Mouse (Mus musculus): Measurements from ENCODE around the gene Pdhb. TPM values are rescaled to one million over a fixed set of nuclear protein-coding genes. Genes with fewer than 3 reads are reported as not detected.
"Not testable (repeated sequence)": the region's sequence is repeated elsewhere in the genome, so short reads cannot be mapped to it uniquely, and the experiment has no call there.

Pdhb gene
- polyA plus RNA-seq, 1 experiment from 2014 or later = 232 TPM

GRCm38 (mm10) chr14:8139724-8140710 lies 32.8 kb downstream of the Pdhb start:
- peak; percentile 5 for DNase-seq (ENCODE audit: low spot score)

DNA sequence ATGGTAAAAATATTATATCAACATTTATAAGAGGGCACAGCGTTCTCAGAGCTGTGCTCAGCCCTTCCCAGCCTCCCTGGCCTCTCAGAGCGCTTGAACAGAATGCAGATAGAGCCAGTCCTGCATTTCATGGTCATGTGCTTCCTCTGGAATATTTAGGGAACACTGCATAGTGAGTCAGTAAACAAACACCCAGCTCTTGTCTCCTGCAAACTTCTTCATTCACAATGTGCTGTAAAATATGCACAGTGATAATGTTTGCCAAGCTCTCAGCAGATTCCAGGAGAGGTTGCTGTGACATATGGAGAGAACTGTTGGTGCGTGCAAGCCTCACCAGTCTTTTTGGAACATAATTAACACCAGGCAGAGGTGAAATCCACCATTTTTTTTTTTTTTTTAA lies 37.7 kb downstream of the Pdhb start:
- no peak for DNase-seq (ENCODE audit: low spot score)

DNA sequence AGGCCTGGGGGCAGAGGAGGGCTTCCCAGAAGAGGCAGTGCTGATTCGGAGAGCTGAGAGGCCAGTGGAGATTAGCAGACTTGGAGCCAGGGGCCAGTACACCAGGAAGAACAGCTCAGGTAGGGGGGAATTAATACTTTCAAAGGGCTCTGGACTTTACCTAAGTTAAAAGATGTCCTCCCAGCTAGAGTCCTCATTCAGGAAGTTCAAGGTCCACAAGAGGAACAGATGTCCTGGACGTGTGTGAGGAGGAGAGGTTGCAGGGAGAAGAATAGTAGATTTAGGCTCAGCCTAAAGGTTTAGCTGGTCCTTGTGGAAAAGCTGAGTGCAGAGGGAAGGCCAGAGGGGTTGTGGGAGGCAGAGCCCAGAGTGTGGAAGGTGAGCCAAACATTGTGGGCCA lies 38.6 kb downstream of the Pdhb start:
- DNase-seq (ENCODE audit: low spot score) = no peak

GRCm38 (mm10) chr14:8132789-8133188 lies 40.0 kb downstream of the Pdhb start:
- no peak for DNase-seq (ENCODE audit: low spot score)

- no peak for DNase-seq (ENCODE audit: low spot score)
Measured at GRCm38 (mm10) chr14:8127971-8128370, 44.9 kb downstream of the Pdhb start.

DNA sequence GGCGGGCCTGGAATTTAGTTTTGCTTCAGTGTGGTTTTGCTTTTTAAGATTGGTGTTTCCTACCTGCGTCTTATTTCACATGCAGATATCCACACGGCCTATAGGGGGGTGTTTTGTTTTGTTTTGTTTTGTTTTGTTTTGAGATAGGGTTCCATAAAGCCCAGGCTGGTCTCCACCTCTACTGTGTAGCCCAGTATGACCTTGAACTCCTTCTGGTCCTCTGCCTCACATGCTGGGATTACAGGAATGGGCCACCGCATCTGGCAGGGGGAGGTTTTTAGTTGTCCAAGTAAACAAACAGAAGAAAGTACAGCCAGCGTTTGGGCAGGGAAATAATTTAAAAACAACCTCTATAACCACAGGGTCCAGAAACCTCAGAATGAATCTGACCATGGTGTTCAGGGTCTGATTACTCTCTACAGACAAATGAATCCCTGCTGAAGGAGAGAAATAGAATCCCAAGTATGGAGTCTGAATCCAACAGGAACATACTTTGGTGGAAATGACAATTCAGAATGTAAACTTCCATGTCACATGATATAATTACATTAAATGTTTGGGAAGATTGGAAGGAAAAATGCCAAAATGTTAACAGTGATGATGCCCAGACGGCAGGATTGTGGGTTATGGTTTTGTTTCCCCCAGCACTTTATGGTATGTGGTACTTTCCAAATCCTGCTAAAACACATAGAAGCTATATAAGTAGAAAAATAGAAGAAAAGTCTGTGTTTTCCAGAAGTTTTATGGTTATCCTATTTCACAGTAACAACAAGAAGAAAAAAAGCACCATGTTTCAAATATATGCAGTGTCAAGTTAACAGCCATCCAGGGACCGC lies 48.6 kb downstream of the Pdhb start:
- no peak for DNase-seq (ENCODE audit: low spot score)

GRCm38 (mm10) chr14:8123611-8124010 lies 49.2 kb downstream of the Pdhb start:
- DNase-seq (ENCODE audit: low spot score) = not testable (repeated sequence)

DNA sequence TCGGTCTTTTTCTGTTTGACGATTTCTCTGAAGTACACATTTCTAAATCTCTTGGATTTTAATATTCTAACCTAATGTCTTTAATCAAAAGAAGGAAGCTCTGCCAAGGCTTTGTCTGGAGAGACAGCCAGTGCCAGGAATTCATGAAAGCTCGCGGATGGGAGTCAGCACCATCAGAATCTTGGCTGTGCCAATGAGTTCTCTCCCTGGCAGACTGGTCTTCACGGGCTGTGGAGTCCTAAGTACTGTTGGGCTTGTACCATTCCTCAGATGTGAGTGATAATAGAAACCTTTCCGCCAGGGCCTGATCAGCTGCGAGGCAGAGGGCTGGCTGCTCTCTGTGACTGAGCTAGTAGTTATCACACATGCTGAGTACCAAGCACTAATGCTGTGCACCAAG lies 49.7 kb downstream of the Pdhb start:
- DNase-seq (ENCODE audit: low spot score) = no peak

DNA sequence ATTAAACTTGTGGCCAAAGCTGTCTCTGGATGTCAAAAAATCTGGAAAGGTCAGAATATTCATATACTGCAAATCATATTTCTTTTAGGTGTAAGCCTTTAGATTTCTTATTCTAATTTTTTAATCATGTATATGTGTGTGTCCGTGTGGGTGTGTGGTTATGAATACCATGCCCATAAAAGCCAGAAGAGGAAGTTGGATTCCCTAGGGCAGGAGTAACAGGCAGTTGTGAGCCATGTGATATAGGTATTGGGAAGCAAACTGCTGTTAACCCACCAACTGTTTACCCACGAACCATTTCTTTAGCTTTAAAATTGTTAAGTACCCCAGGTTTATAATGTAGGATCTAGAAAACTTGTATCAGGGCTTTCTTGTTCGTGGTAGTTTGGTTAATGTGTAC lies 52.9 kb downstream of the Pdhb start:
- no peak for DNase-seq (ENCODE audit: low spot score)

DNA sequence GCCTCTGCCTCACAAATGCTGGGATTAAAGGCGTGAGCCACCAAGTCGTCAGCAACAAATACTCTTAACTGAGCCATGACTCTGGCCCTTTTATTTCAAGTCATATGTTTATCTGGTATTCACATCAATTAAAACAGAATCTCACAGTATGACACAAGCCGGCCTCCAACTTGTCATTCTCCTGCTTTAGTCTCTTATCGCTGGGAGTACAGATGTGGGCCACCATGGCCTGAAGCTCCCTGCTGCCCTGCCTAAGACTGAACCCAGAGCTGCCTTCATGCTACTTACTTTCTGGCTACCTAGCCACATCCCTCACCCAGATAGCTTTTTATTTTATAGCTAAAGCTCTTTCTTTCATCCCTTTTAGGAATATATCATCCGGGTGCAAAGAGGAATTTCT lies 53.4 kb downstream of the Pdhb start:
- no peak for DNase-seq (ENCODE audit: low spot score)

DNA sequence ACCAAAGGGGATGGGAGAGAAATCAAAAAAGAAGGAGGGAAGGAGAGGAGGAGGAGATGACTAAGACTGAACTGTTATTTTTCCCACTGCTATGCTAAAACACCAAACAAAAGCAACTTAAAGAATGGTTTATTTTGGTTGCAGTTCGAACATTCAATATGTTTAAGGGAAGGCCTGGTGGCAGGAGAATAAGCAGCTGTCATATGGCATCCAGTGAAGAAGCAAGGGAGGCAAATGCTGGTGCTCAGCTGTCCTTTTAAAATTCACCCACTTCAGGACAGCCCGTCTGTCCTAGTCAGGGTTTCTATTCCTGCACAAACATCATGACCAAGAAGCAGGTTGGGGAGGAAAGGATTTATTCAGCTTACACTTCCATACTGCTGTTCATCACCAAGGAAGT lies 55.5 kb downstream of the Pdhb start:
- no peak for DNase-seq (ENCODE audit: low spot score)

Other genes with a start within 250 kb of the Pdhb start
- gene Gm45521, start 215.7 kb downstream of the Pdhb start, polyA plus RNA-seq (2015; fragmentation: Nextera tagmentation; extraction: Ambion mirVana) = not detected in 2 replicates
- gene Dnase1l3, start 178.5 kb downstream of the Pdhb start, polyA plus RNA-seq (2015; fragmentation: Nextera tagmentation; extraction: Ambion mirVana) = 7.6 and 8.7 TPM in 2 replicates
- gene Abhd6, start 170.1 kb downstream of the Pdhb start, polyA plus RNA-seq (2015; fragmentation: Nextera tagmentation; extraction: Ambion mirVana) = 26.9 and 30.7 TPM in 2 replicates
- gene Rpp14, start 92.7 kb downstream of the Pdhb start, polyA plus RNA-seq (2015; fragmentation: Nextera tagmentation; extraction: Ambion mirVana) = 64.3 and 71.9 TPM in 2 replicates
- gene Pxk, start 74.8 kb downstream of the Pdhb start, polyA plus RNA-seq (2015; fragmentation: Nextera tagmentation; extraction: Ambion mirVana) = 30.9 and 31.9 TPM in 2 replicates
- gene Kctd6, start 41.1 kb upstream of the Pdhb start, polyA plus RNA-seq (2015; fragmentation: Nextera tagmentation; extraction: Ambion mirVana) = 10.2 and 12.6 TPM in 2 replicates
- 0.71 and 0.75 TPM in 2 replicates for gene Acox2, start 86.3 kb upstream of the Pdhb start, polyA plus RNA-seq (2015; fragmentation: Nextera tagmentation; extraction: Ambion mirVana)
- gene Fam107a, start 145.0 kb upstream of the Pdhb start, polyA plus RNA-seq (2015; fragmentation: Nextera tagmentation; extraction: Ambion mirVana) = 0.16 and 0.17 TPM in 2 replicates
- 3.6 and 4.3 TPM in 2 replicates for gene Oit1, start 205.7 kb upstream of the Pdhb start, polyA plus RNA-seq (2015; fragmentation: Nextera tagmentation; extraction: Ambion mirVana)

All from thymus, postnatal 0 days (tissue).